Mouse (Mus musculus) thymus, postnatal 10 days (tissue): ENCODE results near the gene Cnfn.
"Not testable (repeated sequence)": the region's sequence is repeated elsewhere in the genome, so short reads cannot be mapped to it uniquely, and the experiment has no call there.

Experiments used
- DNase-seq, 2 experiments: peaks; one replicate each; pipeline ENCODE4 v3.0.0; 2021; ENCODE audit warnings: low spot score in 2 of 2

Gene Cnfn

GRCm38 (mm10) chr7:25365937-25366625, 3.4 kb downstream of the Cnfn start:
- no peak for DNase-seq

- DNase-seq = no peak
These were observed 5.9 kb downstream of the Cnfn start for GRCm38 (mm10) chr7:25363632-25364031.

GRCm38 (mm10) chr7:25363151-25363550, 6.4 kb downstream of the Cnfn start:
- DNase-seq = no peak

- DNase-seq = no peak
These were observed 10.8 kb downstream of the Cnfn start for GRCm38 (mm10) chr7:25358721-25359206.

- DNase-seq = no peak
These were observed 20.7 kb downstream of the Cnfn start for GRCm38 (mm10) chr7:25348861-25349260.

GRCm38 (mm10) chr7:25341000-25341784, 28.3 kb downstream of the Cnfn start:
- no peak for DNase-seq

- no peak for DNase-seq
These were observed 30.2 kb downstream of the Cnfn start for GRCm38 (mm10) chr7:25339329-25339728.

- DNase-seq = no peak
These were observed 35.1 kb downstream of the Cnfn start for GRCm38 (mm10) chr7:25334472-25334871.

- peak; percentile 31 to 77 for DNase-seq
These were observed 35.8 kb downstream of the Cnfn start for GRCm38 (mm10) chr7:25333596-25334307.

- DNase-seq = no peak
These were observed 43.3 kb downstream of the Cnfn start for GRCm38 (mm10) chr7:25326233-25326632.

- not testable (repeated sequence) for DNase-seq
These were observed 44.1 kb downstream of the Cnfn start for GRCm38 (mm10) chr7:25325431-25325830.

- no peak for DNase-seq
These were observed 46.3 kb downstream of the Cnfn start for GRCm38 (mm10) chr7:25323219-25323618.

GRCm38 (mm10) chr7:25322058-25322484, 47.5 kb downstream of the Cnfn start:
- DNase-seq = no peak
